Mouse (Mus musculus): ENCODE results near the gene Zfp341.

GRCm38 (mm10) chr2:154606965-154607364 is 6.1 kb upstream of the Zfp341 start:
- TF ChIP-seq CTCF (IDR thresholded peaks at IDR 0.05; ENCODE audit: low read depth, low read length) (no peak), POLR2AphosphoS5 (IDR thresholded peaks at IDR 0.05; ENCODE audit: insufficient replicate concordance, low read depth, low read length) (no peak)

All from G1E (cell line).